Mouse (Mus musculus): ENCODE data around the gene Scn4a. TPM values are rescaled to one million over a fixed set of nuclear protein-coding genes. Genes with fewer than 3 reads are reported as not detected.

Scn4a gene
- polyA plus RNA-seq, 2 experiments from 2014 or later: 0.09 TPM; not detected in 1

GRCm38 (mm10) chr11:106271794-106272643 is 81.1 kb downstream of the Scn4a start:
- ATAC-seq: peak; percentile 4

DNA sequence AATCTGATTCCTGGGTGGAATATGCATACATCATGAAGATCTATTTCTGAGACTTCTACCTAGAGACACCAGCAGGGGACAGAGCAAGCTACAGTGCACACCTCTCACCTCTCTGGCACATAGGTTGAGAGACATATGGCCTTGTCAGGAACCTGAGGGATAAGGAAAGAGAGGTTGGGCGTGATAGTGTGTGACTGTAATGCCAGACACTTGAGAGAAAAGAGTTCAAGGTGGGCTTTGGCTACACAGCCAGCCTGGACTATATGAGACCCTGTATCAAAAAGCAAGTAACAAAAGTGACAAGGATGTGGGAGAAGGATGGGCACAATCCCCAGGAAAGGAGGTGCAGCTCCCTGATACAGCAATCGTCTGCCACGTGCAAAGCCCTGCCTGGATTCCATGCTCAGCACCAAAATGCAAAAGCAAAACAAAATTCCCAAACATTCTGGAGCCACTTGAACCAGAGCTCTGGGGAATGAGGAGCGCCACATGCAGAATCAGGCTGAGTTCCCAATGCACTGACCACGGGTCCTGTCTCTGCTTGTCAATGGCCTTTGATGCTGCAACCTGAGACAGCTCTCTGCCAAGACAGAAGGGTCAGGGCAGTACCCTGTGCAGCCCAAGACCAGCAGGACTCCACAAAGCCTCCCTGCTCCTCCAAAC is 81.8 kb downstream of the Scn4a start:
- no peak for ATAC-seq

DNA sequence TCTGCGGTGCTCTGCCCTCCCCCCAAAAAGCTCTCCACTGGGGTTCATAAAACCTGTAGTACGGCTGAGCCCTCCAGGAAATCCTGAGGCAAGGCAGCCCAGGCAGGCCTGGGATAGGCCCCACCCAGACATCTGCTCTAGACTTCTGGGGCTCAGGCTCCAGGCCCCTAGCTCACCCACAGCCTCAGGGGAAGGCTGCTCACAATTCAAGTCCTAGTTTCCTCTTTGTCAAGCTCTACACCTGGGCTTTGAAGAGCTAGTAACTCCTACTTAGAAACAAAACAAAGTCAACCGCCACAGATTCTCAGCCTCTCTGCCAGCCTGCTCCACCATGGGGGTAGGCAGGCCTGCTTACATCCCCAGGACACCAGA is 84.0 kb downstream of the Scn4a start:
- no peak for ATAC-seq

Other genes with a start within 250 kb of the Scn4a start
- gene Gm10840, start 192.4 kb downstream of the Scn4a start, polyA plus RNA-seq (2017; shearing (Covaris generic)): not detected
- gene Limd2, start 192.4 kb downstream of the Scn4a start, polyA plus RNA-seq (2017; shearing (Covaris generic)): 100 to 1,000 TPM; 633 to 743 TPM
- gene Strada, start 151.1 kb downstream of the Scn4a start, polyA plus RNA-seq (2017; shearing (Covaris generic)): 10 to 100 TPM; 30.1 to 33.5 TPM
- gene Ccdc47, start 136.9 kb downstream of the Scn4a start, polyA plus RNA-seq (2017; shearing (Covaris generic)): 10 to 100 TPM; 65.0 to 74.5 TPM
- gene Ddx42, start 136.4 kb downstream of the Scn4a start, polyA plus RNA-seq (2017; shearing (Covaris generic)): 10 to 100 TPM; 59.1 to 71.5 TPM
- gene Ftsj3, start 97.2 kb downstream of the Scn4a start, polyA plus RNA-seq (2017; shearing (Covaris generic)): 10 to 100 TPM; 43.4 to 53.4 TPM
- 100 to 1,000 TPM; 140 to 180 TPM for gene Psmc5, start 97.1 kb downstream of the Scn4a start, polyA plus RNA-seq (2017; shearing (Covaris generic))
- gene Smarcd2, start 80.3 kb downstream of the Scn4a start, polyA plus RNA-seq (2017; shearing (Covaris generic)): 10 to 100 TPM; 17.6 to 23.2 TPM
- under 1 TPM; 0.12 to 0.43 TPM for gene Tcam1, start 76.6 kb downstream of the Scn4a start, polyA plus RNA-seq (2017; shearing (Covaris generic))
- gene Gh, start 51.4 kb downstream of the Scn4a start, polyA plus RNA-seq (2017; shearing (Covaris generic)): not detected
- 10 to 100 TPM; 48.0 to 77.5 TPM for gene Cd79b, start 38.5 kb downstream of the Scn4a start, polyA plus RNA-seq (2017; shearing (Covaris generic))
- gene Prr29, start 12.2 kb upstream of the Scn4a start, polyA plus RNA-seq (2017; shearing (Covaris generic)): 1 to 10 TPM; 1.1 to 1.2 TPM
- gene Icam2, start 34.8 kb upstream of the Scn4a start, polyA plus RNA-seq (2017; shearing (Covaris generic)): 100 to 1,000 TPM in 1 of 2 experiments, 10 to 100 TPM in 1; 94.3 to 114 TPM
- gene Ern1, start 134.6 kb upstream of the Scn4a start, polyA plus RNA-seq (2017; shearing (Covaris generic)): 1 to 10 TPM; 1.9 to 2.4 TPM

All from activated CD4-positive, CD25-positive, alpha-beta regulatory T cell, adult 4 months (primary cell).